Mouse (Mus musculus): ENCODE data around the gene Cat.

DNA sequence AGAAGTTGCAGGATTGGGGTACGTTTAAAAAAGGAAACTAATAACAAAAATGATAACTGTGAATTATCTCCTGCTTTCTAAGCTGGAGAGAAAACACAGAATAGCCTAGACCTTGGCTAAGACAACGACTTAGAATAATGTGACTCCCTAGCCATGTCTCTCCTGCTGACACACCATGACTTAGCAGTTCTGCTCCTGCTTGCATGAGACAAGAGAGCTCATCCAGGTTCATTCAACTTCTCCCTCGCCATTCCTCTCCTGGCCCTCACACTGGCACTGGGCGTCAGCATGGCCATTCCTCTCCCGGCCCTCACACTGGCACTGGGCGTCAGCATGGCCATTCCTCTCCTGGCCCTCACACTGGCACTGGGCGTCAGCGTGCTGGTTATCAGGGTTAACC is 4.7 kb downstream of the Cat start:
- TF ChIP-seq CTCF (IDR thresholded peaks at IDR 0.05; ENCODE audit: low read depth, low read length) (no peak), POLR2A (IDR thresholded peaks at IDR 0.05; ENCODE audit: borderline replicate concordance, low read depth, low read length) (no peak)

Measured in bone marrow macrophage, adult 2 months (primary cell).